Mouse (Mus musculus) urinary bladder, postnatal 14 days (tissue): Measurements from ENCODE around the gene Aup1.

Source experiments
- DNase-seq: peaks from one replicate; pipeline ENCODE4 v3.0.0; 2021; ENCODE audit warnings: low spot score

The Aup1 gene

DNA sequence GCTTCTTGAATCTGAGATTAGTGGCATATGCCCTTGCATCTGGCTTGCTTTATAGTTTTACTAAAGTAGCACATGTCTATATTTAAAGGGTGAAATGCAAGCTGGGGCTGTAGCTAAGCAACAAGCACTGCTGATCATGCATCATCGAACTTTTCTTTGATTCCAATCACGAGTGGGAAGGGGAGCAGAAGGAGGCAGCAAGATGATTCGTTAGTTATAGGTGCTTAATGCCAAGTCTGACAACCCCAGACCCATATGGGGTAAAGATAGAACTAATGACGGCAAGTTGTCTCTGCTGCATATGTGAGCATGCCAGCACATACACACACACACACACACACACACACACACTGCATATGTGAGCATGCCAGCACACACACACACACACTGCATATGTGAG lies 49.8 kb downstream of the Aup1 start:
- DNase-seq = no peak
